Mouse (Mus musculus) layer of hippocampus, adult 2 months (tissue): ENCODE results near the gene Sowaha. TPM values are rescaled to one million over a fixed set of nuclear protein-coding genes. Genes with fewer than 3 reads are reported as not detected.

Experiments
- DNase-seq, 2 experiments: peaks; one replicate each; pipeline ENCODE4 v3.0.0; 2022; ENCODE audit warnings: low spot score in 2 of 2
- H3K27ac ChIP-seq: fragments of 200-600 bp; 2 replicates; pipeline ENCODE4 v1.8.1; 2022
- H3K4me3 ChIP-seq: fragments of 200-600 bp; 2 replicates; pipeline ENCODE4 v1.8.1; 2022; ENCODE audit warnings: mild to moderate bottlenecking
- CTCF ChIP-seq: fragments of 200-600 bp; conservative IDR thresholded peaks from 2 replicates; pipeline ENCODE4 v1.8.1; 2022; ENCODE audit warnings: antibody characterized with exemption, mild to moderate bottlenecking, moderate library complexity
- long read RNA-seq, 2 experiments: library from polyadenylated mRNA; stranded (forward); transcript quantifications; one replicate each; pipeline ENCODE4 v2.0.0; 2021; ENCODE audit warnings: borderline mapping rate in 2 of 2
- total RNA-seq, 2 experiments: library from RNA; stranded (reverse); gene quantifications; 2 replicates each; pipeline ENCODE4 v1.2.3; 2021

Sowaha gene
- 100 to 1,000 TPM; 137 to 142 TPM for total RNA-seq
- long read RNA-seq, experiment 1, transcript Sowaha-201 (1 exons, 3,702 nt), result major isoform, 174 of 174 reads
- long read RNA-seq, experiment 1, partial matches to known transcripts, result 0 of 174 reads
- long read RNA-seq, experiment 1, other reads (novel, unspliced or antisense), result 0 of 174 reads
- long read RNA-seq, experiment 2, transcript Sowaha-201 (1 exons, 3,702 nt), result major isoform, 319 of 320 reads
- long read RNA-seq, experiment 2, partial matches to known transcripts, result 0 of 320 reads
- long read RNA-seq, experiment 2, other reads (novel, unspliced or antisense), result 1 of 320 reads

GRCm38 (mm10) chr11:53479783-53480301, at the start of gene Sowaha, which contains the start of gene Gm9945:
TSS of gene Sowaha (minus strand) at chr11:53480274.
TSS of gene Gm9945 (plus strand) at chr11:53480166.
- peak; percentile 75 to 83 for DNase-seq
- Histone ChIP-seq H3K4me3 (peak within 1 kb of the TSS; percentile 91), H3K27ac (peak within 1 kb of the TSS; percentile 99)
- peak; percentile 42 for TF ChIP-seq CTCF

- no peak for TF ChIP-seq CTCF
- H3K27ac ChIP-seq, result peak overlapping the region; percentile 79
- H3K4me3 ChIP-seq, result peak overlapping the region; percentile 13; the same call in 1 of the 2 replicates
- DNase-seq, result peak in 1 of 2 experiments; percentile 64
Measured at GRCm38 (mm10) chr11:53529253-53529557, 49.1 kb upstream of the Sowaha start.

- TF ChIP-seq CTCF, result no peak
- no peak for DNase-seq
- no peak overlapping the region for H3K4me3 ChIP-seq
- peak overlapping the region; percentile 79 for H3K27ac ChIP-seq
Measured at GRCm38 (mm10) chr11:53528397-53529252, 48.6 kb upstream of the Sowaha start.

- DNase-seq, result no peak
- Histone ChIP-seq H3K4me3 (no peak overlapping the region), H3K27ac (peak overlapping the region; percentile 79)
- no peak for TF ChIP-seq CTCF
Measured at GRCm38 (mm10) chr11:53525461-53525860, 45.4 kb upstream of the Sowaha start.

- Histone ChIP-seq H3K27ac (peak overlapping the region; percentile 79; the same call in 1 of the 2 replicates), H3K4me3 (no peak overlapping the region)
- peak; percentile 73 for TF ChIP-seq CTCF
- DNase-seq, result peak in 1 of 2 experiments; percentile 50
Measured at GRCm38 (mm10) chr11:53524905-53525304, 44.8 kb upstream of the Sowaha start.

- no peak overlapping the region; the same call in 1 of the 2 replicates for H3K4me3 ChIP-seq
- peak overlapping the region; percentile 93 for H3K27ac ChIP-seq
- DNase-seq, result no peak
Measured at GRCm38 (mm10) chr11:53523545-53524405, 43.7 kb upstream of the Sowaha start.

GRCm38 (mm10) chr11:53522930-53523329, 42.9 kb upstream of the Sowaha start:
- Histone ChIP-seq H3K4me3 (peak overlapping the region; percentile 26; the same call in 1 of the 2 replicates), H3K27ac (peak overlapping the region; percentile 93)
- no peak for TF ChIP-seq CTCF
- DNase-seq, result peak; percentile 64 to 77

More at GRCm38 (mm10) chr11:53523545-53524405, 43.7 kb upstream of the Sowaha start:
- TF ChIP-seq CTCF, result no peak

GRCm38 (mm10) chr11:53522362-53522761, 42.3 kb upstream of the Sowaha start:
- DNase-seq, result no peak
- H3K4me3 ChIP-seq, result peak overlapping the region; percentile 87; the same call in 1 of the 2 replicates
- peak overlapping the region; percentile 93 for H3K27ac ChIP-seq
- TF ChIP-seq CTCF, result no peak

GRCm38 (mm10) chr11:53521821-53522131, 41.7 kb upstream of the Sowaha start:
- no peak for TF ChIP-seq CTCF
- DNase-seq, result no peak
- Histone ChIP-seq H3K4me3 (peak overlapping the region; percentile 87), H3K27ac (peak overlapping the region; percentile 93)

GRCm38 (mm10) chr11:53521120-53521820, 41.2 kb upstream of the Sowaha start:
- peak overlapping the region; percentile 87 for H3K4me3 ChIP-seq
- DNase-seq, result no peak
- peak overlapping the region; percentile 93 for H3K27ac ChIP-seq
- TF ChIP-seq CTCF, result no peak

- peak; percentile 69 to 81 for DNase-seq
- peak overlapping the region; percentile 93 for H3K27ac ChIP-seq
- peak overlapping the region; percentile 87 for H3K4me3 ChIP-seq
- TF ChIP-seq CTCF, result no peak
Measured at GRCm38 (mm10) chr11:53520122-53520978, 40.3 kb upstream of the Sowaha start.
